ENCODE assay signal across 8 mouse cellular contexts in the genomic region with DNA sequence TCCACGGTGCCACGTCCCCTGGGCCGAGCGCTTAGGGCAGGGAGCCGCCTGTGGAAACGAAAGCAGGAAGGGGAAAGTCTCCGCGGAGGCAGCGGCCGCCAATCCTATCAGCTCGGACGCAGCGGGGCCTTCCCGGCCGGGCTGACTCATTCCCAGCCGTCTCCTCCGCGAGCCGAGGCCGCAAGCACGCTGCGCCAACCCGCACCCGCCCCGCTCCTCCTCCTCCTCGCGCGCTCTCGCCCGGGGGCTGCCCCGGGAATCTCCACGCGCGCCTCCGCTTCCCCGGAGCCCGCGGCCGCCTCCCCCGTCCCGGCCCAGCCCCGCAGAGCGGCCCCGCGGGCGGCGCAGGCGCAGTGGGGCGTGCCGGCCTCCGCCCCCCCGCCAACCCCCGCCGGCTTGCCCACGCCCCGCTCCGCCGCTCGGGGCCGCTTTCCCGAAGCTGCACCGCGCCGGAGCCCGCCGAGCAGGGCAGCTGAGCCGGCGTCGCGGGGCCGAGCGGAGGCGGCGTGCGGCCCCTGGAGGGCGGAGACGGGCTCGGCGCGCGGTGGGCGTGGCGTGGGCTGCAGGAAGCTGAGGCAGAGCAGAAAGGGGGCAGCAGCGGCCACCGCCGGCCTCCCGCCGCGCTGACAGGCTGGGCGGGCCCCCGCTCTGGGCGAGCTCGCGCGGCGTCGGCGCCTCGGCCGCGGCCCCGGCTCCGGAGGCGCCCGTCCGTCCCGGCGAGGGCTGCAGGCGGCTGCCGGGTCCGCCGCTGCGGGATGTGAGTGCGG. TPM values are rescaled to one million over a fixed set of nuclear protein-coding genes. Genes with fewer than 3 reads are reported as not detected.
DNase-seq lines count a peak whose midpoint lies in the region; ATAC-seq lines count a peak whose summit lies in the region.

A gene (plus strand): TSS at position 638 of the 767 bp plus-strand sequence.

- peak; percentile 98 for DNase-seq in Muller cell, postnatal 12 days (ENCODE audit: inconsistent ontology term)
- DNase-seq in cerebellum, adult 9-10 months, result peak; percentile 86
- peak; percentile 79 to 92 for DNase-seq in layer of hippocampus, postnatal 14 days (ENCODE audit: low spot score in 2 of 2)
- peak; percentile 96 for DNase-seq in lung, postnatal 10 days
- DNase-seq in ovary, postnatal 14 days (ENCODE audit: low spot score), result peak; percentile 87
- peak; percentile 85 to 92 for DNase-seq in thymus, postnatal 10 days (ENCODE audit: low spot score in 2 of 2)

- ATAC-seq in frontal cortex, adult (ENCODE audit: low TSS enrichment), result peak; percentile 58
- peak; percentile 46 to 78 for ATAC-seq in hematopoietic stem cell, adult 5-6 weeks (replicated peaks in 1 of 2; ENCODE audit: insufficient read depth in 1 of 2, low FRiP score in 2 of 2, low TSS enrichment in 1 of 2, low read depth in 1 of 2, poor library complexity in 2 of 2, severe bottlenecking in 2 of 2)

RNA-seq across cellular contexts. Expression of the gene that starts here (rescaled TPM):
- total RNA-seq in hematopoietic stem cell, adult 5-6 weeks (2017), result 66.3 and 71.1 TPM in 2 replicates
- 10 to 100 TPM; 27.0 to 28.5 TPM for total RNA-seq in layer of hippocampus, postnatal 14 days (2021)

Comparison
In these comparisons a context has a peak if more than half of its experiments do, and no peak if none do; other contexts are left out.
1. Peak in every context shown above with its lines: DNase-seq and ATAC-seq.